Mouse (Mus musculus): Measurements from ENCODE around the gene Dock9.
"Not testable (repeated sequence)": the region's sequence is repeated elsewhere in the genome, so short reads cannot be mapped to it uniquely, and the experiment has no call there.

Dock9 gene

GRCm38 (mm10) chr14:121722774-121723173 is 74.9 kb downstream of the Dock9 start:
- POLR2A ChIA-PET = interaction anchor here in 2 of 4 experiments (0.6 to 1.4 kb wide), 5 partner anchors 9 to 1322 kb away, joined by 3 to 6 read pairs (median 5); no protein-coding TSS in a partner anchor

GRCm38 (mm10) chr14:121721431-121721830 is 76.2 kb downstream of the Dock9 start:
- POLR2A ChIA-PET = no interaction called here

More at GRCm38 (mm10) chr14:121722774-121723173, 74.9 kb downstream of the Dock9 start:
- CTCF ChIA-PET = no interaction called here

GRCm38 (mm10) chr14:121719638-121720601 is 77.7 kb downstream of the Dock9 start:
- ChIA-PET POLR2A (interaction anchor here in 1 of 4 experiments (0.5 to 0.7 kb wide), 2 partner anchors 25 to 192 kb away, joined by 3 read pairs; no protein-coding TSS in a partner anchor), CTCF (no interaction called here)

More at GRCm38 (mm10) chr14:121721431-121721830, 76.2 kb downstream of the Dock9 start:
- CTCF ChIA-PET = no interaction called here

DNA sequence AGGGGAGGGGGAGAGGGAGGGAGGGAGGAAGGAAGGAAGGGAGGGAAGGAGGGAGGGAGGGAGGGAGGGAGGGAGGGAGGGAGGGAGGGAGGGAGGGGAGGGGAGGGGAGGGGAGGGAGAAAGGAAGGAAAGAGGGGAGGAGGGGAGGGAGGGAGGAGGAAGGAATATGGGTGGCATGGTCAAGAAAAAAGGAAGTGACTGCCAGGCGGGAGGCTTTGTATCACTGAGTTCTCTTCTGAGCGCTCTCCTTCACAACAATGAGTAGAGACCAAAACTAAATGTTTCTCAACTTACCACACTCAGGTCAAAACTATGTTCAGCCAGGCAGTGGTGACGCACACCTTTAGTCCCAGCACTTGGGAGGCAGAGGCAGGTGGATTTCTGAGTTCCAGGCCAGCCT is 82.8 kb downstream of the Dock9 start:
- CTCF ChIA-PET = not testable (repeated sequence)
- POLR2A ChIA-PET = interaction anchor here in 1 of 4 experiments (2.8 kb wide), 1 partner anchor 40 kb away, joined by 11 read pairs; no protein-coding TSS in a partner anchor

DNA sequence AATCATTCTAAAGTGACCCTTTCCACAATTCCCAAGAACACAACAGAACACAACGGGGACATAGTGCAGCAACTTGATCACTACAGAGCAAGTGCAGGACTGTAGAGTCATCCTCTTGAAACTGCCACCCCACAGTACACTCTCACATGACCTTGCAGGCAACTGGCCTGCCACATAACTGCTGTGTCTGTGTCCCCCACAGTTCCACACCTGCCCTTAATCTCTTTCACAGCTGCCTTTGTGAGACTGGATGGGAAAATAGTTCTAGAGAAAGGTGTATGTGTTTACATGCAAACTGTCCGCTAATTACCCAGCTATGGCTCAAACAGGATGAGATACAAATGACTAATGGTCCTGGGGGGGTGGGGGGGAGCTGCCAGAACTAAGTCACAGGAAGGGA is 83.4 kb downstream of the Dock9 start:
- ChIA-PET POLR2A (interaction anchor here in 3 of 4 experiments (0.6 to 2.8 kb wide), 6 partner anchors 8 to 1435 kb away, joined by 4 to 11 read pairs (median 4); no protein-coding TSS in a partner anchor), CTCF (interaction anchor here in 3 of 4 experiments (0.6 kb wide), 3 partner anchors 14 to 344 kb away, joined by 3 to 13 read pairs (median 6); no protein-coding TSS in a partner anchor)

- CTCF ChIA-PET = interaction anchor here (0.6 to 1.2 kb wide), 7 partner anchors 10 to 739 kb away, joined by 3 to 13 read pairs (median 6); no protein-coding TSS in a partner anchor
- POLR2A ChIA-PET = interaction anchor here in 3 of 4 experiments (0.6 to 2.8 kb wide), 9 partner anchors 9 to 1435 kb away, joined by 3 to 11 read pairs (median 4); no protein-coding TSS in a partner anchor
Observed at GRCm38 (mm10) chr14:121713830-121714197, 83.8 kb downstream of the Dock9 start.

GRCm38 (mm10) chr14:121713166-121713829 is 84.3 kb downstream of the Dock9 start:
- ChIA-PET CTCF (interaction anchor here in 3 of 4 experiments (0.6 to 1.2 kb wide), 6 partner anchors 10 to 739 kb away, joined by 3 to 12 read pairs (median 4); no protein-coding TSS in a partner anchor), POLR2A (interaction anchor here in 2 of 4 experiments (0.6 to 2.8 kb wide), 10 partner anchors 9 to 1434 kb away, joined by 3 to 11 read pairs (median 4); no protein-coding TSS in a partner anchor)

DNA sequence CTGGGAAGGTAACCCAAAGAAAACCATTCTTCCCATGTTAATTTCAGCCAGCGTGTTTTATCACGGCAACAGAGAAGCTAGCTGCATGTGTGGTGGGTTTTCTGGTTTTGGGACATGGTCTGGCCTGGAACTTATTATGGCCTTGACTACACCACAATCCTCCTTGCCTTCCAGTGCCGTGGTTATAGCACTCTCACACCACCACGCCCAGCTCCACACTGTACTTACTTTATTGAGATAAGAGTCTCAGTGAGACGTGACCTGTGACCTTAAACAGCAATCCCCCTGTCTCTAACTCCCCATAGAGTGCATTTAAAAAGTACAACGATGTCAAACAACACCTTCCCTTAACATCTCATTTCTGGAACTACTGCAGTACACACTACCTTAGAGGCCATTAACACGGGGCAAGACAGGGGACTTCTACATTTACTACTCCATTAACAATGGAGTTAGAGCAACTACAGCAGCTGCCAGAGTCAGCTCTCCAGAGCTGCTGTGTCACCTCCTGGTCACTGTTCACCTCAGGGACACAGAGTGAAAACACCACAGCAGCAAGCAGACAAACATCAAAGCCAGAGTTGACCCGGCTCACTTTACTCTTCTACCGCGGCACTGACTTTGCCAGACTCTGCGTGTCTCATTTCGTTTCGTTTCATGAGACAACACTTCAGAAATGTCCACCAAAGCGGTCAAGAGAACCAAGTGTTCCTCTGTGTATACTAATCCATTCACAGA is 86.4 kb downstream of the Dock9 start:
- CTCF ChIA-PET = interaction anchor here in 1 of 4 experiments (0.6 kb wide), 1 partner anchor 113 kb away, joined by 4 read pairs; no protein-coding TSS in a partner anchor
- POLR2A ChIA-PET = interaction anchor here in 2 of 4 experiments (0.8 to 1.3 kb wide), 3 partner anchors 11 to 58 kb away, joined by 3 read pairs; no protein-coding TSS in a partner anchor

- CTCF ChIA-PET = no interaction called here
- POLR2A ChIA-PET = interaction anchor here in 1 of 4 experiments (1.2 kb wide), 1 partner anchor 57 kb away, joined by 3 read pairs; no protein-coding TSS in a partner anchor
Observed at GRCm38 (mm10) chr14:121710130-121710529, 87.5 kb downstream of the Dock9 start.

DNA sequence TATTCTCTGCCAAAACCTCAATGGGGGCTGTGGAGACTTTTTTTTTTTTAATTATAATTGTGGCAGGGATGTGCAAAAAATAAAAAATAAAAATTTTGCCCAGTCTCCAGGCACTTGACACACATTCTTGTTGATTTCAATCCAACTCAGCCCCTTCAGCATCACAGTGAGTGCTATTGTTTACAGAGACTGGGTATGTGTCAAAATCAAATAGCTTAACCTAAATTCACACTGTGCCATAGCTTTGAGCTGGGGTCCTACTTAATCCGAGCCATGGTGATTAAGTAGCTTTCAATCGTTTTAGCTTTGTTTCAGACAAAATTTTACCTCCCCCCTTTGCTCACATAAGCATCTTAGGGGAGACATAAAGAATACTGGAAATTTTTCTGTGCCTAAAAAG is 89.4 kb downstream of the Dock9 start:
- POLR2A ChIA-PET = interaction anchor here in 1 of 4 experiments (0.9 to 1.7 kb wide), 3 partner anchors 11 to 19 kb away, joined by 3 to 5 read pairs (median 4); no protein-coding TSS in a partner anchor
- CTCF ChIA-PET = no interaction called here

- ChIA-PET CTCF (interaction anchor here in 1 of 4 experiments (0.6 kb wide), 1 partner anchor 28 kb away, joined by 3 read pairs; no protein-coding TSS in a partner anchor), POLR2A (interaction anchor here in 3 of 4 experiments (0.6 to 2.1 kb wide), 5 partner anchors 10 to 297 kb away, joined by 3 to 8 read pairs (median 3); no protein-coding TSS in a partner anchor)
Observed at GRCm38 (mm10) chr14:121706482-121706901, 91.1 kb downstream of the Dock9 start.

GRCm38 (mm10) chr14:121705644-121706043 is 92.0 kb downstream of the Dock9 start:
- ChIA-PET POLR2A (interaction anchor here in 3 of 4 experiments (0.6 to 2.1 kb wide), 5 partner anchors 9 to 298 kb away, joined by 3 to 8 read pairs (median 3); no protein-coding TSS in a partner anchor), CTCF (interaction anchor here in 1 of 4 experiments (0.5 kb wide), 1 partner anchor 43 kb away, joined by 3 read pairs; no protein-coding TSS in a partner anchor)

- CTCF ChIA-PET = interaction anchor here in 1 of 4 experiments (0.7 kb wide), 1 partner anchor 318 kb away, joined by 4 read pairs; no protein-coding TSS in a partner anchor
- POLR2A ChIA-PET = interaction anchor here in 2 of 4 experiments (0.7 to 1.4 kb wide), 5 partner anchors 11 to 195 kb away, joined by 3 to 7 read pairs (median 3); no protein-coding TSS in a partner anchor
Observed at GRCm38 (mm10) chr14:121702534-121702933, 95.1 kb downstream of the Dock9 start.

DNA sequence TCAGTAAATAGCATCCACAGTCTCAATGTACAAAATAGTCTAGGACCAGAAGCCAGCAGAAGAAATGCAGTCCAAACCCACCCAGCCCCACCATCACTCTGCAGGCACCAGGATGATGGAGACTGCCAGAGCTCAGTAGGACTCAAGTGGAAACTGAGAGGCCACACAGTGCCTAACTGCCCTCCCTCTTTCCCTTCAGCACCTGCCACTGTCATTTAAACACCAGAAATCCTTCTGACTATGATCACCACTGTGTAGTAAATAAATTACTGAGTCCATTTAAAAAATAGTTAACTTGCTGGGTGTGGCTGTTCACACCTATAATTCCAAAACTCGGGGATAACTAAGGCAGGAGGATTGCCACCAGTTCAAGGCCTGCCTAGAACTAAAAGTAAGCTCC is 97.6 kb downstream of the Dock9 start:
- ChIA-PET CTCF (no interaction called here), POLR2A (interaction anchor here in 1 of 4 experiments (0.7 to 1.1 kb wide), 2 partner anchors 11 to 25 kb away, joined by 3 read pairs; no protein-coding TSS in a partner anchor)

DNA sequence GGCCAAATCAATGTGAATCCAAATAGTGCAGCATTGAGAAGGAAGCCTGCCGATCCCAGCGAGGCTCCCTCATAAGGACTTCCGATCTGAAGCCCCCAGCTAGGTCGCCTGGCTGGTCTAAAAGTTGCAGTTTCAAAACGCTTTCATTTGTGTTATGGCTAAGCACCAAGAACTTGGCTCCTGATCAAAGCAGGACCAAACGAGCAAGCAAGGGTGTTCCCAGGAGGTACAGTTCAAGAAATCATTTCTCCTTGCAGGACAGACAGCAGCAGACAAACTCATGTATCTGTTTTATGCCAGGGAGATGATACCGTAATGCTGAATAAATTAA is 99.1 kb downstream of the Dock9 start:
- CTCF ChIA-PET = no interaction called here
- POLR2A ChIA-PET = interaction anchor here in 2 of 4 experiments (0.5 to 1.1 kb wide), 2 partner anchors 9 to 15 kb away, joined by 3 to 4 read pairs; no protein-coding TSS in a partner anchor

DNA sequence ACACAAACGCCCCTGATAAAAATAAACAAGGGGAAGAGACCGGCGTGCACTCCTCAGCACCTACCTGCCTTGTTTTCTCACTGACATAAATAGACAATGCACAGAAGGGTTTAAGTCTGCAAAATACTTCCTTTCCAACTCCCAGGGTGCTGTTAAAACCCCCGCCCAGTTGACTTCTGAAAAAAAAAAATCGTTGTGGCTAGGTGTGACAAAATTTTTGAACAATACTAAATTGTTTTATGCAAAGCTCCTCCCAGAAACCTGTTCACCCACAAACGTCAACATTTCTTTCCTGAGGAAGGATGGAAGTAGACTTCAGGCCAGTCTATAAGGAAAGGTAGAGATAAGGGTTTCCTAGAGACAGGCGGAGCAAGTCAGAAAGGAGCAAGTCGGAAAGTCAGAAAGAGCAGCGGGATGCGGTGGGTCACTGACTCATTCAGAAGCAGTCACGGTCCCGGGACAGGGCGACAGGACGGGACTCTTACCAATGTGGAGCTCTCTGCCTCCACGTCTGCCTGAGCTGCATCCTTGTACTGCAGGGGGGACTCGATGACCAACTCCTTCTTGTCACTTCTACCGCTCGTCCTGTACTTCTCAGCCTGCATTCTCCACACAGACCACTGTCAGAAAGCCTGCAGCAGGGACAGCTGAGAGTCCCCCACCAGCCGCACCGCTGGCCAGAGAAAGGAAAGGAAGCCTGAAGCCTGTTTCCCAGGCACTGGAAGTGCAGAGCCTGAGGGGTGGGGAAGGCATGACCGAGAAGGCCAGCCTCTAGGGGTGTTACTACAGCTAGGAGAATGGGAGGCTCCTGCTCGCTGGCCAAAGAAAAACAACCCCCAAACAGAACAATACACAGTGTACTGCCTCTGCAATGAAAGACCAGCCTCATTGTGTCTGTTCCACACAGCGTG is 99.7 kb downstream of the Dock9 start:
- ChIA-PET POLR2A (interaction anchor here in 3 of 4 experiments (0.5 to 1.6 kb wide), 6 partner anchors 8 to 66 kb away, joined by 3 to 4 read pairs (median 3); no protein-coding TSS in a partner anchor), CTCF (interaction anchor here in 1 of 4 experiments (0.6 kb wide), 1 partner anchor 102 kb away, joined by 3 read pairs; no protein-coding TSS in a partner anchor)

Measured in embryonic stem cell, embryonic (primary cell).